Mouse (Mus musculus) small intestine, adult 2 months (tissue): ENCODE measurements around the gene Zswim1.

Experiments used
- CTCF ChIP-seq: fragments of 200-500 bp; IDR thresholded peaks from 2 replicates; pipeline ENCODE4 v1.5.1; 2012; ENCODE audit warnings: low read depth, mild to moderate bottlenecking, control low read depth, inconsistent platforms, low read length, moderate library complexity, mixed read lengths; ENCODE audit not compliant: insufficient replicate concordance, insufficient read length; ENCODE audit errors: extremely low read depth
- POLR2A ChIP-seq: fragments of 200-500 bp; IDR thresholded peaks from 2 replicates; pipeline ENCODE4 v1.6.1; 2012; ENCODE audit warnings: low read depth, mild to moderate bottlenecking, control low read depth, inconsistent platforms, low read length, moderate library complexity

DNA sequence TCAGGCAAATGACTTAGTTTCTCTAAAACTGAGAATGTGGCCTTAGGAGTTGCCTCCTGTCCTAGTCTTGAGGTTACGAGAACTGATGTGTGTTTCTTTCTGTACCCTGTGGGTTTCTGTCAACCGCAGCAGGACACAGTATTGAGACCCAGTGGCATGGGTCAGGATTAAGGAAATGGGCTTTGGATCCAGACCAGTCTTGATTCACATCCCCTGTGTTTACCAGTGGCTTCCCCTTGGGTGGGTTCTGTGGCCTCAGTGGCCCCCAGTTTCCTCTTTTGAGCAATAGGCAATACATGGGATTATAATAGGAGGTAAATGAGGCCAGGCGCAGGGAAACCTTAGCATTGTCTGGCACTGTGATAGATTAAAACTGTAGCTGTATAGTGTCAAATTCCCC lies 35.5 kb upstream of the Zswim1 start:
- TF ChIP-seq POLR2A: no peak
- TF ChIP-seq CTCF: no peak
